Mouse (Mus musculus) liver, embryonic 15.5 days (tissue): ENCODE results near the gene Sphkap. TPM values are rescaled to one million over a fixed set of nuclear protein-coding genes. Genes with fewer than 3 reads are reported as not detected.

Source experiments
- ATAC-seq: fragments of 200-750 bp; cut with Nextera tagmentation; 2 replicates; pipeline ENCODE4 v1.8.0; 2017; ENCODE audit warnings: moderate number of reproducible peaks, mild to moderate bottlenecking, moderate library complexity; ENCODE audit not compliant: insufficient read depth
- H3K27ac ChIP-seq: fragments of 300-500 bp; sonication (generic); replicated peaks from 2 replicates; pipeline ENCODE4 v1.5.1; 2015; ENCODE audit warnings: mild to moderate bottlenecking, inconsistent platforms
- H3K27me3 ChIP-seq: fragments of 300-500 bp; sonication (generic); 2 replicates; pipeline ENCODE4 v1.6.1; 2015; ENCODE audit warnings: mild to moderate bottlenecking, inconsistent platforms
- H3K36me3 ChIP-seq: fragments of 300-500 bp; sonication (generic); replicated peaks from 2 replicates; pipeline ENCODE4 v1.6.1; 2015; ENCODE audit warnings: moderate library complexity, mild to moderate bottlenecking, inconsistent platforms
- H3K4me1 ChIP-seq: fragments of 300-500 bp; sonication (generic); replicated peaks from 2 replicates; pipeline ENCODE4 v1.6.1; 2015; ENCODE audit warnings: inconsistent platforms
- H3K4me2 ChIP-seq: fragments of 300-500 bp; sonication (generic); 2 replicates; pipeline ENCODE4 v1.6.1; 2015; ENCODE audit warnings: moderate library complexity, mild to moderate bottlenecking, inconsistent platforms
- H3K4me3 ChIP-seq: fragments of 300-500 bp; sonication (generic); replicated peaks from 2 replicates; pipeline ENCODE4 v1.5.1; 2015; ENCODE audit warnings: mild to moderate bottlenecking, inconsistent platforms
- H3K9ac ChIP-seq: fragments of 300-500 bp; sonication (generic); 2 replicates; pipeline ENCODE4 v1.6.1; 2015; ENCODE audit warnings: moderate library complexity, mild to moderate bottlenecking, inconsistent platforms
- H3K9me3 ChIP-seq: fragments of 300-500 bp; sonication (generic); replicated peaks from 2 replicates; pipeline ENCODE4 v1.6.1; 2016; ENCODE audit warnings: inconsistent platforms
- WGBS: fragments of 180-500 bp; shearing (Covaris S2); methylation state at CpG from one replicate; pipeline ENCODE4 v1.1.7; 2015; ENCODE audit warnings: mixed read lengths; ENCODE audit not compliant: insufficient replicate concordance; 5-methylcytosine and 5-hydroxymethylcytosine counted together
- polyA plus RNA-seq: library from polyadenylated mRNA; unstranded; fragments of >200 nt; fragmentation: Nextera tagmentation; extraction: Ambion mirVana; gene quantifications from 2 replicates; pipeline ENCODE4 v1.2.1, GENCODE M21; 2015

The Sphkap gene
- 0.02 TPM in 1 of 2 replicates, not detected in the other for polyA plus RNA-seq

GRCm38 (mm10) chr1:83408021-83408464, at the start of gene Sphkap:
Gene Sphkap (minus strand): TSS chr1:83408200.
- no peak within 1 kb of the TSS for H3K27ac ChIP-seq
- peak within 1 kb of the TSS; percentile 32; the same call in 1 of the 2 replicates for H3K4me2 ChIP-seq
- no peak within 1 kb of the TSS for H3K4me3 ChIP-seq
- ATAC-seq = no peak
- H3K36me3 ChIP-seq = no peaks in the 10 kb centered on the region
- under 1% methylated on average over 16 of the region's 16 CpGs for WGBS
- H3K27me3 ChIP-seq = peaks cover 5% of the 10 kb centered on the region; the same call in 1 of the 2 replicates
- no peaks in the 10 kb centered on the region for H3K9me3 ChIP-seq
- no peak within 1 kb of the TSS for H3K9ac ChIP-seq
- H3K4me1 ChIP-seq = no peaks in the 10 kb centered on the region

DNA sequence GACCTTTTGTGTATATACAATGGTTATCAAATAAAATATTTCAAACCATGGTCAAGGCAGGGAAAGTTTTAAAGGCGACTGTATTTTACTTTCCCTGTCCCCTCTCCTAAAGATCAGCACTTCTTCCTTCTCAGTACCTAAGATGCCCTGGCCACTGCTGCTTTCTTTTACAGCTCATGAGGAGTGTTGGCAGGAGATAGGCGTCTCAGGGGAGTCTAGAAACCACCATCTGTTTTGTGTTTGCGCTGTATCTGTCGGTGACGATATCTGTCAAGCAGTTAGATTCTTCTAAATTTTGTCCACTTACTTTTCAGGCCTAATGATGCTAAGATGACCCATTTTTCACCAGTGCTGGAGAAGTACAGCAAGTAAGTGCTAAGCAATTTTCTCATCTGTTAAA, 43.3 kb upstream of the Sphkap start:
- no peak for ATAC-seq
- WGBS = 68% methylated on average over 5 of the region's 5 CpGs
- Histone ChIP-seq H3K4me2 (no peak overlapping the region), H3K9ac (no peak overlapping the region), H3K36me3 (no peaks in the 10 kb centered on the region), H3K27me3 (no peaks in the 10 kb centered on the region), H3K9me3 (no peaks in the 10 kb centered on the region), H3K4me1 (no peaks in the 10 kb centered on the region), H3K4me3 (no peak overlapping the region), H3K27ac (no peak overlapping the region)

GRCm38 (mm10) chr1:83440422-83440821, 32.4 kb upstream of the Sphkap start:
- no peak overlapping the region for H3K4me2 ChIP-seq
- no peak overlapping the region for H3K9ac ChIP-seq
- no peak overlapping the region for H3K27ac ChIP-seq
- H3K4me1 ChIP-seq = no peaks in the 10 kb centered on the region
- H3K36me3 ChIP-seq = no peaks in the 10 kb centered on the region
- H3K27me3 ChIP-seq = no peaks in the 10 kb centered on the region
- H3K9me3 ChIP-seq = no peaks in the 10 kb centered on the region
- WGBS = 80% methylated on average over 2 of the region's 2 CpGs
- no peak overlapping the region for H3K4me3 ChIP-seq
- ATAC-seq = no peak

DNA sequence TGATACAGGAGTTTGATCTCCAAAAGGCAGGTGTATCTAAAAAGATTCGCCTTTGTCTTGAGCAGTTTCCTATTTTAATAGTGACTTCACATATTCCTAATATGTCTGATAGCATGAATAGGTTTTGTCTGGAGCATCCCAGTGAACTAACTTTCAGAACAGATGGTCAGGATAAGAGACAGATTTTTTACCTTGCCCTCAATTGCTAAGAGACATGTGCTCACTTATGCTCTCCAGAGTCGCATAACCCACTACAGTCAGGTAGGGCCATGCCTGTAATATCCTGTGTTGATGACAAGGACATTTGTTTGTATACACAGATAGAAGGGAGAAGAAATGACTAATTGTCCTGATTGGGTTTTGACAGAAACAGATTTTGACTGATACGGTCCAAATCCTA, 25.9 kb upstream of the Sphkap start:
- Histone ChIP-seq H3K36me3 (no peaks in the 10 kb centered on the region), H3K27me3 (no peaks in the 10 kb centered on the region), H3K4me3 (no peak overlapping the region), H3K4me1 (no peaks in the 10 kb centered on the region), H3K4me2 (no peak overlapping the region), H3K27ac (no peak overlapping the region), H3K9ac (no peak overlapping the region), H3K9me3 (no peaks in the 10 kb centered on the region)
- 71% methylated on average over 3 of the region's 3 CpGs for WGBS
- no peak for ATAC-seq

GRCm38 (mm10) chr1:83429866-83430265, 21.9 kb upstream of the Sphkap start:
- H3K27ac ChIP-seq = no peak overlapping the region
- H3K9me3 ChIP-seq = no peaks in the 10 kb centered on the region
- H3K27me3 ChIP-seq = no peaks in the 10 kb centered on the region
- H3K36me3 ChIP-seq = no peaks in the 10 kb centered on the region
- no peak overlapping the region for H3K4me3 ChIP-seq
- no peaks in the 10 kb centered on the region for H3K4me1 ChIP-seq
- H3K9ac ChIP-seq = no peak overlapping the region
- H3K4me2 ChIP-seq = no peak overlapping the region
- no peak for ATAC-seq

DNA sequence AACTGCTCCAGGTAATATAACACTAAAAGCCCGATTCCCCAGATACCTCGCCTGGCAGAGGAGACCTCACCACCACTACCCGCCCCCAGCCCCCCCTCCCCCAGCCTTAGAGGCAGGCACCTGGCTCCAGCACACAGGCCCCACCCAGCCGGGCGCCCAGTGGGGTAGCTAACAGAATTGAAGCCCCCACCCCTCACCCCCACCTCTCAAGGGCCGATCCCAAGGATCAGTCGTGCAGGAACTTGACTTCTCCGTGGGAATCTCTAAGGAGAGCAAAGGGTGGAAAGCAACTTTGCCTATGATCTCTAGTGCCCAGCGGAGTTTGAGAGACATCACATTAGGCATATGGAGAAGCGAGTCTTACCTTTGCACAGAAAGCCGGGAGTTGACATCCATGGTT, 384 bp downstream of the Sphkap start:
- H3K9ac ChIP-seq = no peak overlapping the region
- peak overlapping the region; percentile 32; the same call in 1 of the 2 replicates for H3K4me2 ChIP-seq

GRCm38 (mm10) chr1:83406882-83407549, 984 bp downstream of the Sphkap start:
- Histone ChIP-seq H3K4me2 (no peak overlapping the region), H3K4me1 (no peaks in the 10 kb centered on the region), H3K4me3 (no peak overlapping the region), H3K27ac (no peak overlapping the region), H3K9ac (no peak overlapping the region), H3K36me3 (no peaks in the 10 kb centered on the region), H3K9me3 (no peaks in the 10 kb centered on the region), H3K27me3 (peaks cover 5% of the 10 kb centered on the region; the same call in 1 of the 2 replicates)
- no peak for ATAC-seq
- WGBS = 5% methylated on average over 8 of the region's 8 CpGs

More for the DNA sequence above, 384 bp downstream of the Sphkap start:
- WGBS = 2% methylated on average over 11 of the region's 11 CpGs
- ATAC-seq = no peak
- H3K27me3 ChIP-seq = peaks cover 5% of the 10 kb centered on the region; the same call in 1 of the 2 replicates
- no peaks in the 10 kb centered on the region for H3K9me3 ChIP-seq
- H3K4me1 ChIP-seq = no peaks in the 10 kb centered on the region
- no peaks in the 10 kb centered on the region for H3K36me3 ChIP-seq
- no peak overlapping the region for H3K4me3 ChIP-seq
- H3K27ac ChIP-seq = no peak overlapping the region

DNA sequence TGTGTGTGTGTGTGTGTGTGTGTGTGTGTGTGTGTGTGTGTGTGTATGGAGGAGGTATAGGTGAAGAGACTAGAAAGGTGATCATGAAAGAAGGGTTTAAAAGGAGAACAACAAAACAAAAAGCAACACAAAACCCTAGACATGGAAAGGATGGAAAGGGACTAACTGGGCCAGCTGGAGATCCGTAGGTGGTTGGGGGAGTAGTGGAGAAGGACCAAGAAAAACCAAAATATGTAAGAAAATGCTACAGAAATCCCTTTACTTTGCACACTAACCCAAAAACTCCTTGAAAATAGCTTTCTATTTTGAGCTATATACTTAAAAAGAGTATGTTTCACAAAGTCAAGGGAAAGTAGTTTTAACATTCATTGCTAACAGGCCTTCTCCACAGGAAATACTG, 6.9 kb downstream of the Sphkap start:
- no peaks in the 10 kb centered on the region for H3K4me1 ChIP-seq
- H3K27me3 ChIP-seq = no peaks in the 10 kb centered on the region
- H3K4me3 ChIP-seq = no peak overlapping the region
- H3K36me3 ChIP-seq = no peaks in the 10 kb centered on the region
- H3K9ac ChIP-seq = no peak overlapping the region
- WGBS = 27% methylated on average over 1 of the region's 1 CpGs
- H3K27ac ChIP-seq = no peak overlapping the region
- H3K9me3 ChIP-seq = no peaks in the 10 kb centered on the region
- no peak overlapping the region for H3K4me2 ChIP-seq
- ATAC-seq = no peak

- H3K9me3 ChIP-seq = no peaks in the 10 kb centered on the region
- no peak overlapping the region for H3K27ac ChIP-seq
- ATAC-seq = no peak
- no peaks in the 10 kb centered on the region for H3K36me3 ChIP-seq
- WGBS = 61% methylated on average over 2 of the region's 2 CpGs
- H3K4me3 ChIP-seq = no peak overlapping the region
- no peak overlapping the region for H3K9ac ChIP-seq
- H3K4me1 ChIP-seq = no peaks in the 10 kb centered on the region
- H3K4me2 ChIP-seq = no peak overlapping the region
- no peaks in the 10 kb centered on the region for H3K27me3 ChIP-seq
Measured at GRCm38 (mm10) chr1:83396284-83396683, 11.7 kb downstream of the Sphkap start.

DNA sequence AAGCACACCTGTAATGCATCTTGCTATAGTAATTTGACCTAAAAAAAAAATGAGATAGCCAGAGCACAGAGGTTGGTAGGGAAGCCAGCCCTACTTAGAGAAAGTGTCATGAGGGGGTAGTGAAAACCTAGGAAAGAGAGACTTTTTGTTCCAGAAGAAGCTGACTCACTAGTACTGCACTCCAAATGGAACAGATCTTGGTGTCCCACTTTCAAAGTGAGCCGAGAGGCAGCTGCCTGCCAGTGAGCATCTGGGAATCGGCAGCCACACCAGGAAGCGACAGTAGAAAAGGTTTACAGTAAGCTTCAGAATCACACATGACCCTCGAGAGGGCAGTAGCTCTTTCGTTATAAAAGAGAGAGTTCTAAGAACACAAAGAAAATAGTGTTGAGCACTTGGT, 12.4 kb downstream of the Sphkap start:
- WGBS = 52% methylated on average over 5 of the region's 5 CpGs
- H3K27ac ChIP-seq = no peak overlapping the region

DNA sequence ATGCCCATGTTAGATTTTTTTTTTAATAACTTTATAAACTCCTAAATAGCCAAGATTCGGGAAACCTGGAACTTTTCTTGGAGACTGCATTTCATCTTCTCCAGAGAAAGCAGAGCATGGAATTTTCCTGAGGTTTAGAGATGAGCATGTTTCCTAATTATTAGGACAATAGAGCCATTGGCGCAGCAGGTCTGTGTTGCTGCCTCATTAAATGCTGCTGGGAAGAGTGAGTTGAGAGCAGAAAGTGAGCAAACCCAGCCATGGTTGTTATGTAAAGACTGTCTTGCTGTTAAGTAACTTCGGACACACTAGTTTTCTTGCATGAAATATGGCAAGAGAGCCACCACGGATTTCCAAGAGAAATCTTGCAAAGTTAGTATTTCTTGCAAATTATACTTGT, 18.6 kb downstream of the Sphkap start:
- Histone ChIP-seq H3K9ac (no peak overlapping the region), H3K4me3 (no peak overlapping the region), H3K36me3 (no peaks in the 10 kb centered on the region), H3K27me3 (no peaks in the 10 kb centered on the region), H3K4me1 (no peaks in the 10 kb centered on the region), H3K4me2 (no peak overlapping the region), H3K27ac (no peak overlapping the region), H3K9me3 (no peaks in the 10 kb centered on the region)
- 51% methylated on average over 4 of the region's 4 CpGs for WGBS
- ATAC-seq = no peak

More for the DNA sequence above, 12.4 kb downstream of the Sphkap start:
- Histone ChIP-seq H3K36me3 (no peaks in the 10 kb centered on the region), H3K4me2 (no peak overlapping the region), H3K9ac (no peak overlapping the region), H3K4me3 (no peak overlapping the region), H3K9me3 (no peaks in the 10 kb centered on the region), H3K27me3 (no peaks in the 10 kb centered on the region), H3K4me1 (no peaks in the 10 kb centered on the region)
- no peak for ATAC-seq

- Histone ChIP-seq H3K4me2 (no peak overlapping the region), H3K9me3 (no peaks in the 10 kb centered on the region), H3K27ac (no peak overlapping the region), H3K4me3 (no peak overlapping the region), H3K36me3 (no peaks in the 10 kb centered on the region), H3K9ac (no peak overlapping the region), H3K27me3 (no peaks in the 10 kb centered on the region), H3K4me1 (no peaks in the 10 kb centered on the region)
- 29% methylated on average over 1 of the region's 1 CpGs for WGBS
- ATAC-seq = no peak
Measured at GRCm38 (mm10) chr1:83377404-83377803, 30.6 kb downstream of the Sphkap start.
